Mouse (Mus musculus): ENCODE data around the gene Kif22. TPM values are rescaled to one million over a fixed set of nuclear protein-coding genes. Genes with fewer than 3 reads are reported as not detected.

Gene Kif22
- total and polyA plus RNA-seq, 3 experiments = 57.7 to 298 (median 119) TPM

GRCm38 (mm10) chr7:126982054-126982453, 60.2 kb downstream of the Kif22 start:
- H3K79me2 ChIP-seq (ENCODE audit: control insufficient read depth, insufficient read depth, low read length, poor library complexity) = peaks cover 4% of the 10 kb centered on the region
- no peak overlapping the region for H3K4me3 ChIP-seq (ENCODE audit: control insufficient read depth in 1 of 2, insufficient read depth in 1 of 2, low read depth in 2 of 2, low read length in 2 of 2)
- TF ChIP-seq GATA1 (IDR thresholded peaks at IDR 0.05; ENCODE audit: low read depth, low read length) (peak; percentile 71), USF1 (IDR thresholded peaks at IDR 0.05; ENCODE audit: low read depth, low read length) (no peak)
- no peak for DNase-seq (ENCODE audit: low read depth, low spot score)
- peaks cover 0 to 10% of the 10 kb centered on the region in 2 experiments; a peak in 2 of 4 replicates for H3K36me3 ChIP-seq (ENCODE audit: control insufficient read depth in 1 of 2, insufficient read depth in 2 of 2, low read length in 2 of 2)
- H3K27ac ChIP-seq (ENCODE audit: control insufficient read depth, low read depth, low read length) = no peak overlapping the region
- H3K9me3 ChIP-seq (replicated peaks; ENCODE audit: insufficient read depth, low read length) = no peaks in the 10 kb centered on the region
- H3K27me3 ChIP-seq (ENCODE audit: control insufficient read depth in 1 of 2, insufficient read depth in 2 of 2, low read length in 2 of 2) = no peaks in the 10 kb centered on the region
- H3K9ac ChIP-seq (ENCODE audit: control insufficient read depth, low read depth, low read length, poor library complexity, severe bottlenecking) = no peak overlapping the region
- peaks cover 0 to 15% of the 10 kb centered on the region in 2 experiments; a peak in 2 of 4 replicates for H3K4me1 ChIP-seq (ENCODE audit: control insufficient read depth in 1 of 2, insufficient read depth in 2 of 2, low read length in 2 of 2)

GRCm38 (mm10) chr7:126981601-126982000, 60.7 kb downstream of the Kif22 start:
- Histone ChIP-seq H3K9me3 (replicated peaks; ENCODE audit: insufficient read depth, low read length) (no peaks in the 10 kb centered on the region), H3K27me3 (ENCODE audit: control insufficient read depth in 1 of 2, insufficient read depth in 2 of 2, low read length in 2 of 2) (no peaks in the 10 kb centered on the region), H3K36me3 (ENCODE audit: control insufficient read depth in 1 of 2, insufficient read depth in 2 of 2, low read length in 2 of 2) (peaks cover 0 to 12% of the 10 kb centered on the region in 2 experiments; a peak in 2 of 4 replicates), H3K4me3 (ENCODE audit: control insufficient read depth in 1 of 2, insufficient read depth in 1 of 2, low read depth in 2 of 2, low read length in 2 of 2) (no peak overlapping the region), H3K27ac (ENCODE audit: control insufficient read depth, low read depth, low read length) (no peak overlapping the region), H3K9ac (ENCODE audit: control insufficient read depth, low read depth, low read length, poor library complexity, severe bottlenecking) (no peak overlapping the region), H3K4me1 (ENCODE audit: control insufficient read depth in 1 of 2, insufficient read depth in 2 of 2, low read length in 2 of 2) (peaks cover 0 to 17% of the 10 kb centered on the region in 2 experiments; a peak in 2 of 4 replicates), H3K79me2 (ENCODE audit: control insufficient read depth, insufficient read depth, low read length, poor library complexity) (peaks cover 8% of the 10 kb centered on the region)
- no peak for TF ChIP-seq RCOR1 (IDR thresholded peaks at IDR 0.05; ENCODE audit: low read depth, low read length)
- TF ChIP-seq TCF12 (IDR thresholded peaks at IDR 0.05; ENCODE audit: low read depth, low read length) = no peak
- peak; percentile 29 for DNase-seq (ENCODE audit: low read depth, low spot score)

GRCm38 (mm10) chr7:126978841-126979240, 63.4 kb downstream of the Kif22 start:
- DNase-seq (ENCODE audit: low read depth, low spot score) = no peak
- Histone ChIP-seq H3K27ac (ENCODE audit: control insufficient read depth, low read depth, low read length) (no peak overlapping the region), H3K79me2 (ENCODE audit: control insufficient read depth, insufficient read depth, low read length, poor library complexity) (peaks cover 12% of the 10 kb centered on the region), H3K4me1 (ENCODE audit: control insufficient read depth in 1 of 2, insufficient read depth in 2 of 2, low read length in 2 of 2) (peaks cover 0 to 22% of the 10 kb centered on the region in 2 experiments; a peak in 2 of 4 replicates), H3K9ac (ENCODE audit: control insufficient read depth, low read depth, low read length, poor library complexity, severe bottlenecking) (no peak overlapping the region), H3K36me3 (ENCODE audit: control insufficient read depth in 1 of 2, insufficient read depth in 2 of 2, low read length in 2 of 2) (peaks cover 0 to 14% of the 10 kb centered on the region in 2 experiments; a peak in 2 of 4 replicates), H3K4me3 (ENCODE audit: control insufficient read depth in 1 of 2, insufficient read depth in 1 of 2, low read depth in 2 of 2, low read length in 2 of 2) (no peak overlapping the region), H3K9me3 (replicated peaks; ENCODE audit: insufficient read depth, low read length) (no peaks in the 10 kb centered on the region), H3K27me3 (ENCODE audit: control insufficient read depth in 1 of 2, insufficient read depth in 2 of 2, low read length in 2 of 2) (no peaks in the 10 kb centered on the region)
- TF ChIP-seq MXI1 (IDR thresholded peaks at IDR 0.05; ENCODE audit: low read depth, low read length) (no peak), ZMIZ1 (IDR thresholded peaks at IDR 0.05; ENCODE audit: low read depth, low read length) (no peak), MYB (IDR thresholded peaks at IDR 0.05; ENCODE audit: low read depth, low read length) (no peak), POLR2AphosphoS5 (IDR thresholded peaks at IDR 0.05; ENCODE audit: borderline replicate concordance, low read depth, low read length) (no peak), USF2 (IDR thresholded peaks at IDR 0.05; ENCODE audit: borderline replicate concordance in 1 of 2, insufficient read depth in 1 of 2, low read depth in 1 of 2, low read length in 2 of 2) (no peak), TCF12 (IDR thresholded peaks at IDR 0.05; ENCODE audit: low read depth, low read length) (no peak), CHD1 (IDR thresholded peaks at IDR 0.05; ENCODE audit: low read depth, low read length) (no peak), ZNF384 (IDR thresholded peaks at IDR 0.05; ENCODE audit: low read depth, low read length) (no peak), ELF1 (IDR thresholded peaks at IDR 0.05; ENCODE audit: low read depth, low read length) (no peak), ETS1 (IDR thresholded peaks at IDR 0.05; ENCODE audit: low read depth, low read length) (no peak), E2F4 (IDR thresholded peaks at IDR 0.05; ENCODE audit: borderline replicate concordance, low read depth, low read length) (no peak), TAL1 (IDR thresholded peaks at IDR 0.05; ENCODE audit: low read length) (no peak), MYC (IDR thresholded peaks at IDR 0.05; ENCODE audit: low read depth, low read length) (no peak), RAD21 (IDR thresholded peaks at IDR 0.05; ENCODE audit: low read depth, low read length) (no peak)
